Mouse (Mus musculus) C2C12 (cell line): Measurements from ENCODE around the gene Fxr2. TPM values are rescaled to one million over a fixed set of nuclear protein-coding genes. Genes with fewer than 3 reads are reported as not detected.

Experiments
- H3K27me3 ChIP-seq: one replicate; pipeline ENCODE4 v1.6.1; 2011; ENCODE audit not compliant: control insufficient read depth, insufficient read depth, insufficient read length
- H3K36me3 ChIP-seq: one replicate; pipeline ENCODE4 v1.6.1; 2011; ENCODE audit not compliant: control insufficient read depth, insufficient read depth
- H3K4me3 ChIP-seq: one replicate; pipeline ENCODE4 v1.5.1; 2011; ENCODE audit warnings: mild to moderate bottlenecking, control low read depth; ENCODE audit not compliant: poor library complexity, insufficient read depth, severe bottlenecking
- H3K79me2 ChIP-seq: one replicate; pipeline ENCODE4 v1.6.1; 2011; ENCODE audit not compliant: control insufficient read depth, insufficient read depth
- H3K79me3 ChIP-seq: one replicate; pipeline ENCODE4 v1.6.1; 2011; ENCODE audit warnings: low read depth, control low read depth
- H3ac ChIP-seq: one replicate; pipeline ENCODE3; 2011; ENCODE audit warnings: low read depth; ENCODE audit not compliant: control insufficient read depth, insufficient read length
- CEBPB ChIP-seq: IDR thresholded peaks from one replicate; pipeline ENCODE4 v1.6.1; 2011; ENCODE audit warnings: low read depth, mild to moderate bottlenecking, control low read depth, moderate library complexity
- CTCF ChIP-seq: IDR thresholded peaks from one replicate; pipeline ENCODE4 v1.5.1; 2011; ENCODE audit not compliant: control insufficient read depth, insufficient read depth, insufficient read length
- FOSL1 ChIP-seq: IDR thresholded peaks from one replicate; pipeline ENCODE4 v1.8.0; 2011; ENCODE audit warnings: mild to moderate bottlenecking, low read length; ENCODE audit not compliant: poor library complexity, insufficient read depth, severe bottlenecking
- MAX ChIP-seq: IDR thresholded peaks from one replicate; pipeline ENCODE4 v1.6.1; 2011; ENCODE audit warnings: mild to moderate bottlenecking, control low read depth
- MYOD1 ChIP-seq: IDR thresholded peaks from one replicate; pipeline ENCODE4 v1.6.1; 2011; ENCODE audit warnings: low read depth; ENCODE audit not compliant: control insufficient read depth, insufficient read length
- MYOG ChIP-seq: IDR thresholded peaks from one replicate; pipeline ENCODE4 v1.6.1; 2011; ENCODE audit not compliant: control insufficient read depth, insufficient read length; ENCODE audit errors: extremely low read depth
- USF1 ChIP-seq: IDR thresholded peaks from one replicate; pipeline ENCODE4 v1.6.1; 2011; ENCODE audit warnings: low read depth, mild to moderate bottlenecking, control low read depth, moderate library complexity
- polyA plus RNA-seq: library from polyadenylated mRNA; unstranded; fragments of >200 nt; fragmentation: generic; extraction: Trizol; gene quantifications from one replicate; pipeline ENCODE4 v1.2.1, GENCODE M21; 2012; ENCODE audit warnings: missing spikeins

Gene Fxr2
- polyA plus RNA-seq, 1 experiment = 96.0 TPM

DNA sequence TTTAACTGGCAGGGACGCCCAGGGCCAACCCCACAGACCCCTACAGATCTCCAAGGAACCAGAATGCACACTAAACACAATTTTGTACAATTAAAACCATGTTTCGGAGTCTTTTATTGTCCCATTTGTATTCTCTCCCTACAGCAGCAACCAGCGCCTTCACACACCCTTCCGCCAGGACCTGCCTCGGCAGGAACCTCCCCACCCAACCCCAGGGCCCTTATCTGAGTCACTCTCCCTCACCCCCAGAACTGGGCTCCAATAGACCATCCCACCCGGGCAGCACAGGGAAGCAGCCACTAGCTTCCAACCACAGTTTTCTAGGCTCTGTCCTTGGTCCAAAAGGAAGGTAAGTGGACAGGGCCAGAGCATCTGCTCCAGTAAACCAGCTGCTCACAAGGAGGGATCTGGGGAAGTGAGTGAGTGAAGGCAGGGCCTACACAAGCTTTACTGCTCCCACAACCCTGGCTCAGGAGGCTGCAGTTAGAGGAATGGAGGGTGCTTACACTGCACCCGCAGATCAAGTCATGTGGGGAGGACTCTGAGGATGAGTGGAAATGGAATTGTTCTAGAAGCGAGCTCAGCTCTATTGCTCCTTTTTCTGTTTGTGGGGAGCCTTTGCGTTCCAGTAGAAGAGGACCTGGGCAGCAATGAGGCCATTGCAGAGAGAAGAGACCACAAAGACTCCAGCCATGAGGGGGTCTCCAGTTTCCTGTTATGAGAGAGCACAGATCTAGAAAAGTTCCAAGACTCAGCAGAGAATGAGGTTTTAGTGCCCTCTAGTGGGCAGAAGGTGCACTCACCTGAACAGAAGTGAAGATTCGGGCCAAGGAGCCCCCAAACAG is 24.0 kb downstream of the Fxr2 start:
- H3K79me2 ChIP-seq = peaks cover 23% of the 10 kb centered on the region
- H3ac ChIP-seq = no peak overlapping the region
- H3K36me3 ChIP-seq = peaks cover 63% of the 10 kb centered on the region
- peaks cover 13% of the 10 kb centered on the region for H3K79me3 ChIP-seq
- H3K4me3 ChIP-seq = no peak overlapping the region
- no peaks in the 10 kb centered on the region for H3K27me3 ChIP-seq
- TF ChIP-seq USF1 (no peak), CEBPB (no peak), MYOG (no peak), FOSL1 (no peak), MYOD1 (no peak), CTCF (no peak), MAX (no peak)

DNA sequence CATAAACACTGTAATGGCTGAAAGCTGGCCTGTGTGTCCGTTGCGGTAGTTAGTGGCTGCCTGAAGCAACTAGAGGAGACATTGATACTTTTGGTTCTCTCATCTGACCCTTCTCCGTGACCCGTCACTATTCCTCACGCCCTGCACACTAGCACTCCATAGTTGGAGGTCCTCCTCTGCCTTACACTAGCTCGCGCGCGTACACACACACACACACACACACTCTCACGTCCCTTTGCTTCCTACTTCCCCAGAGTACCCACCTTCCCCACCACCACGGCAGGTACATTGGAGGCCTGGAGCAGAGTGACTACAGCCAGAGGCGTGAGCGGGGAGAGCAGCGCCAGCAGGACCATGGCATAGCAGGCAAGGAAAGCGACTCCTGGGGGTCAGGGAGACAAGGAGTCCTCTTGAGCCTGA is 24.7 kb downstream of the Fxr2 start:
- Histone ChIP-seq H3K79me3 (peaks cover 13% of the 10 kb centered on the region), H3ac (no peak overlapping the region), H3K79me2 (peaks cover 26% of the 10 kb centered on the region), H3K27me3 (no peaks in the 10 kb centered on the region), H3K36me3 (peaks cover 57% of the 10 kb centered on the region), H3K4me3 (no peak overlapping the region)
- no peak for TF ChIP-seq MYOD1
- TF ChIP-seq CEBPB = no peak
- no peak for TF ChIP-seq MYOG
- TF ChIP-seq FOSL1 = no peak
- TF ChIP-seq CTCF = no peak
- no peak for TF ChIP-seq MAX
- no peak for TF ChIP-seq USF1

DNA sequence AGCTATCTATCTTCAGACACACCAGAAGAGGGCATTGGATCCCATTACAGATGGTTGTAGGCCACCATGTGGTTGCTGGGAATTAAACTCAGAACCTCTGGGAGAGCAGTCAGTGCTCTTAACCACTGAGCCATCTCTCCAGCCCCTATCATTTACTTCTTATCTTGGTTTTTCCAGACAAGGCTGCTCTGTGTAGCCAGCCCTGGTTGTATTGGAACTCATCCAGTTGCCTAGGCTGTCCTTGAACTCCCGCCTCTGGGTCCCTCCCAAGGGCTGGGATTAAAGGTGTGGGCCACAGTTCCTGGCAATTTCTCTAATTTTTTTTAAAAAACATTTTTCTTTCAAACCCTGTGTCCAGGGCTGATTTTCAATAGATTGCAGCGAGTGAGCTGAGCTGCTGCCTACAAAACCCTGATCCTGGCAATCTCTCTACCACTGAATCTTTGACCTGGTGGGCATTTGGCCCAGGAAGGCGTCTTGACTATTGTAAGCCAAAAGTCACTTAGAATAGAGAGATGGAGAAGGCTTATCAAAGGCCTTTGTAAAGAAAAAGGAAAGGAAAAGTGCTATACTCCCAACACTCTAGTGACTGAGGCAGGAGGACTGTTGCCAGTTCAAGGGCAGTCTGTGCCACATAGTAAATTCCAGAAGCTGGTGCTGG is 28.6 kb downstream of the Fxr2 start:
- Histone ChIP-seq H3K4me3 (peak overlapping the region; percentile 43), H3K27me3 (no peaks in the 10 kb centered on the region), H3K79me3 (peaks cover 13% of the 10 kb centered on the region), H3K79me2 (peaks cover 26% of the 10 kb centered on the region), H3K36me3 (peaks cover 51% of the 10 kb centered on the region), H3ac (peak overlapping the region; percentile 40)
- TF ChIP-seq USF1 (no peak), CTCF (no peak), MYOG (no peak), MAX (no peak), MYOD1 (no peak), CEBPB (no peak), FOSL1 (no peak)

DNA sequence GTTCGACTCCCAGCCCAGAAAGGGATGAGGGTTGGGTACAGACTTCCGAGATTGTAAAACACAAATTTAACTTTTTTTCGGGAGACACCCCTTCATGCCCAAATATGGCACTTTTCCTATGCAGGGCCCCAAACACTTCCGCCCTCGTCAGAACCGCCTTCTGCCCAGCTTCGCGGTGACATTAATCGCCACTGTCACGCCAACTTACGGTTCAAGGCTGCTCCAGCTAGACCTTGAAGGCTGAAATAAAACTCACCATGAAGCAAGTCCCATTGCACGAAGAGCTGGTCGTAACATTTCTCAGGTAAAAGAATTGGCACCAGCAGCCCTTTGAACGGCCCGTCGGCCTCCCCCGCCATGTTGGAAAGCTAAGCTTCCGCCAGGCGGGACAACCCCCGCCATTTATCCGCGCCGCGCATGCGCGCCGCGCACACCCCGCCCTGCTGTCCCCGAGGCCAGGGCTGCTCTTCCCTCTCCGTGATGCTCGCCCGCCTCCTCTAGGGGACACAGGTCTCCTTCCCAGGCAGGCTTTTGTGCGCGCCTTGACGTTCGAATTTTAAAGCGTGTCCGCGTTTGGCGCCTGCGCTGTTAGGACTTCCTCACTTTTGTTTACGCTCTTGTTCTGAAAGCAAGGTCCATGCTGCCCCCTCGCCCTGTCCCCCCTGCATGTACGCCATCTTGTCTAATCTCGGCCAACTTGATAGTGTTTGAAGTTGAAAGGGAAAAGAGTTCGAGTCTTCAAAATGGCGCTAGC is 29.6 kb downstream of the Fxr2 start, which contains the start of gene Mpdu1:
Gene Mpdu1 (minus strand): TSS at position 430 of the 754 bp plus-strand sequence.
- no peak for TF ChIP-seq CTCF
- peak; percentile 45 for TF ChIP-seq MAX

DNA sequence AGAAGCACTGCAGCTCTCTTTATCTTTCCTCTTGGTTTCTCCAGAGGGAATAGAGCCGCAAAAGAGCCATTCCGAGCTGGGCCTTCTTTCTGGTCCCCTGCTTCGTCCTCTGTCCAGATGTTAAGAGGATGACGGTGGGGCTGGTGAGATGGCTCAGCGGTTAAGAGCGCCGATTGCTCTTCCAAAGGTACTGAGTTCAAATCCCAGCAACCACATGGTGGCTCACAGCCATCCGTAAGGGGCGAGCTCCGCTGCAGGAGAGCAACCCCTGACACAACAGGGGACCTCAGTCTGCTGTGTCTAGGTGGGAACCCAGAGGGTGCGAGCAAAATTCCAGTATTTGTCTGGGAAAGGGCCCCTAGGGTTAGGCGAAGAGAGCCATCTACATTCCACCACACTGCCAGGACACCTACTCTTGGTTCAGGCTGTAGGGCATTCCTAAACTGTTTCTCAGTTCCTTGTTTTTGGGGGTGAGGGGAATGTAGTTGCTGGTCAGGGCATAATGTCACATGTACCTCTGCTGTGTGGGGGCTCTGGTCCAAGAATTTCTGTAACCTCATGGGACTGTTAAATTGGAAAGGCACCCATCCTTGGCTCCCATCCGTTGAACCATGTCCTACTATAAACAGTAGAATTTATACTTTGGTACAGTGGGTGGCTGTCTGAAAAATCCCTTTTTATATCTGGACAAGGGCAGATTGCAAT is 30.3 kb downstream of the Fxr2 start:
- Histone ChIP-seq H3K27me3 (no peaks in the 10 kb centered on the region), H3K36me3 (peaks cover 48% of the 10 kb centered on the region), H3K79me2 (peaks cover 33% of the 10 kb centered on the region), H3ac (peak overlapping the region; percentile 65), H3K79me3 (peaks cover 20% of the 10 kb centered on the region), H3K4me3 (peak overlapping the region; percentile 43)
- TF ChIP-seq CEBPB (no peak), CTCF (no peak), MYOG (no peak), USF1 (no peak), MAX (no peak), FOSL1 (no peak)

More for the DNA sequence above, 29.6 kb downstream of the Fxr2 start, which contains the start of gene Mpdu1:
- H3K79me3 ChIP-seq = peaks cover 13% of the 10 kb centered on the region
- H3ac ChIP-seq = peak within 1 kb of the TSS; percentile 84
- no peaks in the 10 kb centered on the region for H3K27me3 ChIP-seq
- peaks cover 48% of the 10 kb centered on the region for H3K36me3 ChIP-seq
- peak within 1 kb of the TSS; percentile 43 for H3K4me3 ChIP-seq
- H3K79me2 ChIP-seq = peaks cover 26% of the 10 kb centered on the region
